Mouse (Mus musculus): Measurements from ENCODE around the gene Des. TPM values are rescaled to one million over a fixed set of nuclear protein-coding genes. Genes with fewer than 3 reads are reported as not detected.

Des gene
- total RNA-seq, 2 experiments from 2014 or later = 0.77 to 1.7 TPM

- peak in 1 of 2 experiments; percentile 10 for DNase-seq (ENCODE audit: extremely low spot score in 1 of 2, low spot score in 2 of 2)
- Histone ChIP-seq H3K4me3 (no peak overlapping the region), H3K27ac (peak overlapping the region; percentile 47; the same call in 1 of the 2 replicates)
- intact Hi-C loops (cut with DNase I) = no loop called here
- no peak for TF ChIP-seq CTCF (IDR thresholded peaks at IDR 0.05)
Measured at GRCm38 (mm10) chr1:75358009-75358408, 2.1 kb upstream of the Des start.

GRCm38 (mm10) chr1:75359346-75359745 lies 783 bp upstream of the Des start:
- peak overlapping the region; percentile 63 for H3K27ac ChIP-seq
- TF ChIP-seq CTCF (IDR thresholded peaks at IDR 0.05) = no peak
- intact Hi-C loops (cut with DNase I) = no loop called here
- no peak overlapping the region for H3K4me3 ChIP-seq
- peak; percentile 62 to 67 for DNase-seq (ENCODE audit: extremely low spot score in 1 of 2, low spot score in 2 of 2)

- no peak for TF ChIP-seq CTCF (IDR thresholded peaks at IDR 0.05)
- DNase-seq (ENCODE audit: extremely low spot score in 1 of 2, low spot score in 2 of 2) = no peak
- no peak overlapping the region for H3K27ac ChIP-seq
- intact Hi-C loops (cut with DNase I) = no loop called here
- H3K4me3 ChIP-seq = no peak overlapping the region
Measured at GRCm38 (mm10) chr1:75361123-75361522, 994 bp downstream of the Des start.

GRCm38 (mm10) chr1:75361750-75362149 lies 1.6 kb downstream of the Des start:
- intact Hi-C loops (cut with DNase I) = no loop called here

GRCm38 (mm10) chr1:75363868-75364267 lies 3.7 kb downstream of the Des start:
- no peak for DNase-seq (ENCODE audit: extremely low spot score in 1 of 2, low spot score in 2 of 2)
- intact Hi-C loops (cut with DNase I) = no loop called here
- Histone ChIP-seq H3K27ac (no peak overlapping the region), H3K4me3 (no peak overlapping the region)
- no peak for TF ChIP-seq CTCF (IDR thresholded peaks at IDR 0.05)

More at GRCm38 (mm10) chr1:75361750-75362149, 1.6 kb downstream of the Des start:
- DNase-seq (ENCODE audit: extremely low spot score in 1 of 2, low spot score in 2 of 2) = no peak
- H3K4me3 ChIP-seq = no peak overlapping the region
- no peak overlapping the region for H3K27ac ChIP-seq
- no peak for TF ChIP-seq CTCF (IDR thresholded peaks at IDR 0.05)

- DNase-seq (ENCODE audit: extremely low spot score in 1 of 2, low spot score in 2 of 2) = no peak
- intact Hi-C loops (cut with DNase I) = no loop called here
- Histone ChIP-seq H3K27ac (no peak overlapping the region), H3K4me3 (no peak overlapping the region)
- no peak for TF ChIP-seq CTCF (IDR thresholded peaks at IDR 0.05)
Measured at GRCm38 (mm10) chr1:75365510-75366137, 5.5 kb downstream of the Des start.

- no peak for DNase-seq (ENCODE audit: extremely low spot score in 1 of 2, low spot score in 2 of 2)
- no peak overlapping the region for H3K4me3 ChIP-seq
- intact Hi-C loops (cut with DNase I) = no loop called here
- H3K27ac ChIP-seq = no peak overlapping the region
- TF ChIP-seq CTCF (IDR thresholded peaks at IDR 0.05) = no peak
Measured at GRCm38 (mm10) chr1:75369360-75369983, 9.3 kb downstream of the Des start.

- H3K27ac ChIP-seq = no peak overlapping the region
- no peak for TF ChIP-seq CTCF (IDR thresholded peaks at IDR 0.05)
- DNase-seq (ENCODE audit: extremely low spot score in 1 of 2, low spot score in 2 of 2) = peak in 1 of 2 experiments; percentile 14
- H3K4me3 ChIP-seq = no peak overlapping the region
- intact Hi-C loops (cut with DNase I) = no loop called here
Measured at GRCm38 (mm10) chr1:75369984-75370660, 10.0 kb downstream of the Des start.

- intact Hi-C loops (cut with DNase I) = no loop called here
- TF ChIP-seq CTCF (IDR thresholded peaks at IDR 0.05) = peak; percentile 64
- DNase-seq (ENCODE audit: extremely low spot score in 1 of 2, low spot score in 2 of 2) = peak in 1 of 2 experiments; percentile 55
- no peak overlapping the region for H3K27ac ChIP-seq
- H3K4me3 ChIP-seq = no peak overlapping the region
Measured at GRCm38 (mm10) chr1:75371317-75372095, 11.4 kb downstream of the Des start.

GRCm38 (mm10) chr1:75372450-75372849 lies 12.3 kb downstream of the Des start:
- no peak for TF ChIP-seq CTCF (IDR thresholded peaks at IDR 0.05)
- Histone ChIP-seq H3K4me3 (no peak overlapping the region), H3K27ac (no peak overlapping the region)
- no peak for DNase-seq (ENCODE audit: extremely low spot score in 1 of 2, low spot score in 2 of 2)
- intact Hi-C loops (cut with DNase I) = no loop called here

- H3K27ac ChIP-seq = no peak overlapping the region
- TF ChIP-seq CTCF (IDR thresholded peaks at IDR 0.05) = no peak
- no peak overlapping the region for H3K4me3 ChIP-seq
- intact Hi-C loops (cut with DNase I) = no loop called here
- no peak for DNase-seq (ENCODE audit: extremely low spot score in 1 of 2, low spot score in 2 of 2)
Measured at GRCm38 (mm10) chr1:75373276-75373675, 13.1 kb downstream of the Des start.
